In the genomic region with DNA sequence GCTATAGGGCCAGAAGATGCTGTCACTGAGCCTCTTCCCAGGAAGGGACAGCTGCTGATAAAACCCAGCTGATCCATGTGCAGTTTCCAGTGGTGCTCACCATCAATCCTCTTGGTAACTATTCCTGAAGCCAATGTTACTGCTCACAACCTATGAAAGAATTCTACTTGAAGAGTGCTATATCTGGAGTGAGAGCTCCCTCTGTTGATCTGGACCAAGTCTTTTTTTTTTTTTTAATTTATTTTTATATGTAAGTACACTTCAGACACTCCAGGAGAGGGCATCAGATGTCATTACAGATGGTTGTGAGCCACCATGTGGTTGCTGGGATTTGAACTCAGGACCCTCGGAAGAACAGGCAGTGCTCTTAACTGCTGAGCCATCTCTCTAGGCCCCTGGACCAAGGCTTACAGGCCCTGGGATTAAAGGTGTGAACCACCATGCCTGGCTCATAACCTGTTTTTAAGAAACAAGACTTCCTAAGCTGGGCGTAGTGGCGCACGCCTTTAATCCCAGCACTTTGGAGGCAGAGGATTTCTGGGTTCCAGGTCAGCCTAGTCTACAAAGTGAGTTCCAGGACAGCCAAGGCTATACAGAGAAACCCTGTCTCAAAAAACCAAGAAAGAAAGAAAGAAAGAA, we compare ENCODE assay signal across 10 mouse cellular contexts. TPM values are rescaled to one million over a fixed set of nuclear protein-coding genes. Genes with fewer than 3 reads are reported as not detected.
DNase-seq lines count a peak whose midpoint lies in the region; ATAC-seq and TF ChIP-seq lines count a peak whose summit lies in the region.
"Had no signal": no experiment of that assay in that cellular context is flagged by ENCODE, and none has a peak within 500 bp of the region (broad histone marks: within the 10 kb centered on the region; RNA-seq: fewer than 3 reads in every experiment).

No protein-coding gene starts in this region.

- H3K4me2 ChIP-seq in neural tube, embryonic 15.5 days = no peak overlapping the region
- H3K4me2 ChIP-seq: hindbrain, embryonic 14.5 days had no signal

- no peak for TF ChIP-seq POLR2A in kidney, adult 2 months (IDR thresholded peaks at IDR 0.05; ENCODE audit: low read depth, low read length)
- no peak for TF ChIP-seq POLR2A in testis, adult 2 months (IDR thresholded peaks at IDR 0.05; ENCODE audit: control insufficient read depth, low read depth, low read length)

- WGBS in kidney, adult 2 months = 96% methylated on average over 4 of the region's 4 CpGs
- WGBS in neural tube, embryonic 15.5 days = 98% methylated on average over 4 of the region's 4 CpGs

- H3K36me3 ChIP-seq in kidney, adult 2 months (ENCODE audit: control insufficient read depth, insufficient read depth, low read length) = no peaks in the 10 kb centered on the region
- H3K36me3 ChIP-seq in testis, adult 2 months (ENCODE audit: control insufficient read depth, insufficient read depth, low read length) = no peaks in the 10 kb centered on the region
- no peaks in the 10 kb centered on the region for H3K36me3 ChIP-seq in neural tube, embryonic 15.5 days

- TF ChIP-seq CTCF in kidney, adult 2 months (conservative IDR thresholded peaks at IDR 0.05; ENCODE audit: insufficient read depth, insufficient read length, low read depth, low read length) = no peak
- no peak for TF ChIP-seq CTCF in testis, adult 2 months (IDR thresholded peaks at IDR 0.05; ENCODE audit: control insufficient read depth, insufficient read depth, insufficient replicate concordance, low read depth, low read length)

- peak; percentile 30 for DNase-seq in kidney, adult 2 months
- DNase-seq in kidney, adult 18-20 months = no peak
- DNase-seq in testis, postnatal 14 days (ENCODE audit: low spot score) = no peak
- peak; percentile 64 for DNase-seq in adipocyte (ENCODE audit: low spot score)
- DNase-seq in cerebellum, adult 11 months = no peak
- DNase-seq: right cerebral cortex, postnatal 25 days had no signal

- no peak overlapping the region for H3K9ac ChIP-seq in neural tube, embryonic 15.5 days (replicated peaks)
- H3K9ac ChIP-seq: hindbrain, embryonic 14.5 days had no signal

- peaks cover 10% of the 10 kb centered on the region; the same call in 1 of the 2 replicates for H3K9me3 ChIP-seq in neural tube, embryonic 15.5 days (replicated peaks)

- no peak overlapping the region for H3K27ac ChIP-seq in kidney, adult 2 months (ENCODE audit: insufficient read depth, low read depth, low read length)
- no peak overlapping the region for H3K27ac ChIP-seq in testis, adult 2 months (ENCODE audit: control insufficient read depth, insufficient read depth, low read depth, low read length)
- no peak overlapping the region for H3K27ac ChIP-seq in neural tube, embryonic 15.5 days (replicated peaks)
- H3K27ac ChIP-seq: hindbrain, embryonic 14.5 days had no signal

- H3K4me3 ChIP-seq in kidney, adult 2 months (ENCODE audit: insufficient read depth, low read depth, low read length) = no peak overlapping the region
- peak overlapping the region; percentile 2; the same call in 1 of the 2 replicates for H3K4me3 ChIP-seq in testis, adult 2 months (ENCODE audit: control insufficient read depth, low read depth, low read length)
- no peak overlapping the region for H3K4me3 ChIP-seq in neural tube, embryonic 15.5 days (replicated peaks)

- H3K27me3 ChIP-seq in kidney, adult 2 months (replicated peaks; ENCODE audit: control insufficient read depth, insufficient read depth, low read length) = no peaks in the 10 kb centered on the region
- no peaks in the 10 kb centered on the region for H3K27me3 ChIP-seq in testis, adult 2 months (ENCODE audit: control insufficient read depth, insufficient read depth, low read length)
- no peaks in the 10 kb centered on the region for H3K27me3 ChIP-seq in neural tube, embryonic 15.5 days (replicated peaks)

- no peak for ATAC-seq in neural tube, embryonic 15.5 days (ENCODE audit: low FRiP score)
- ATAC-seq: forebrain, embryonic 16.5 days had no signal

- no peaks in the 10 kb centered on the region for H3K4me1 ChIP-seq in kidney, adult 2 months (ENCODE audit: control insufficient read depth, insufficient read depth, low read length)
- no peaks in the 10 kb centered on the region for H3K4me1 ChIP-seq in testis, adult 2 months (ENCODE audit: control insufficient read depth, insufficient read depth, low read length)
- H3K4me1 ChIP-seq in neural tube, embryonic 15.5 days = no peaks in the 10 kb centered on the region

RNA-seq across cellular contexts. Expression of gene Snapc3, which starts 7.5 kb away (rescaled TPM):
- 8.0 and 10.3 TPM in 2 replicates for polyA plus RNA-seq in kidney, adult 2 months (2012; rRNA removed)
- 8.0 and 9.1 TPM in 2 replicates for polyA plus RNA-seq in testis, adult 2 months (2012; rRNA removed)
- polyA plus RNA-seq in neural tube, embryonic 15.5 days (2015; fragmentation: Nextera tagmentation; extraction: Ambion mirVana) = 50.7 and 57.7 TPM in 2 replicates

Comparison
In these comparisons a context has a peak if more than half of its experiments do, and no peak if none do; other contexts are left out.
1. DNase-seq: peak in kidney, adult 2 months (single experiment) and adipocyte (single experiment); none in kidney, adult 18-20 months (single experiment), testis, postnatal 14 days (single experiment) and cerebellum, adult 11 months (single experiment).